Mouse (Mus musculus) forebrain, embryonic 12.5 days (tissue): Measurements from ENCODE around the gene Ddx52. TPM values are rescaled to one million over a fixed set of nuclear protein-coding genes. Genes with fewer than 3 reads are reported as not detected.

Experiments used
- ATAC-seq: fragments of 200-750 bp; cut with Nextera tagmentation; 2 replicates; pipeline ENCODE4 v1.8.0; 2017; ENCODE audit warnings: moderate TSS enrichment; ENCODE audit not compliant: low FRiP score
- H3K27ac ChIP-seq: fragments of 300-500 bp; sonication (generic); 2 replicates; pipeline ENCODE4 v1.5.1; 2016; ENCODE audit warnings: mild to moderate bottlenecking
- H3K27me3 ChIP-seq: fragments of 300-500 bp; sonication (generic); 2 replicates; pipeline ENCODE4 v1.6.1; 2016; ENCODE audit warnings: mild to moderate bottlenecking
- H3K36me3 ChIP-seq: fragments of 300-500 bp; sonication (generic); replicated peaks from 2 replicates; pipeline ENCODE4 v1.6.1; 2016; ENCODE audit warnings: mild to moderate bottlenecking
- H3K4me1 ChIP-seq: fragments of 300-500 bp; sonication (generic); 2 replicates; pipeline ENCODE4 v1.6.1; 2016
- H3K4me2 ChIP-seq: fragments of 300-500 bp; sonication (generic); 2 replicates; pipeline ENCODE4 v1.6.1; 2016; ENCODE audit warnings: mild to moderate bottlenecking, moderate library complexity
- H3K4me3 ChIP-seq: fragments of 300-500 bp; sonication (generic); replicated peaks from 2 replicates; pipeline ENCODE4 v1.5.1; 2016; ENCODE audit warnings: mild to moderate bottlenecking
- H3K9ac ChIP-seq: fragments of 300-500 bp; sonication (generic); 2 replicates; pipeline ENCODE4 v1.6.1; 2016; ENCODE audit warnings: mild to moderate bottlenecking
- H3K9me3 ChIP-seq: fragments of 300-500 bp; sonication (generic); 2 replicates; pipeline ENCODE4 v1.6.1; 2016
- WGBS: fragments of 180-500 bp; shearing (Covaris S2); methylation state at CpG from one replicate; pipeline ENCODE4 v1.1.7; 2016; 5-methylcytosine and 5-hydroxymethylcytosine counted together
- polyA plus RNA-seq: library from polyadenylated mRNA; unstranded; fragments of >200 nt; fragmentation: Nextera tagmentation; extraction: Ambion mirVana; gene quantifications from 2 replicates; pipeline ENCODE4 v1.2.1, GENCODE M21; 2016

The Ddx52 gene
- polyA plus RNA-seq, 1 experiment from 2014 or later: 43.3 TPM

DNA sequence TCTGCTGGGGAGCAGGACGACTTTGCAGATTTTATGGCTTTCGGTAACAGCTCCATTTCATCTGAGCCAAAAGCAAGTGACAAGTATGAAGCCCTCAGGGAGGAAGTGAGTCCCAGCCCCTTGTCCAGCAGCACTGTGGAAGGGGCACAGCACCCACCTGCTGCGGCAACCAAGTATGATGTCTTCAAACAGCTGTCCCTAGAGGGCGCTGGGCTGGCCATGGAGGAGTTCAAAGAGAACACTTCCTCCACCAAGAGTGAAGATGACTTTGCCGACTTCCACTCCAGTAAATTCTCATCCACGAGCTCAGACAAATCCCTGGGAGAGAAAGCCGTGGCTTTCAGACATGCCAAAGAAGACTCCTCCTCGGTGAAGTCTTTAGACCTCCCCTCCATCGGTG lies 67.1 kb downstream of the Ddx52 start:
- H3K36me3 ChIP-seq: peaks cover 54% of the 10 kb centered on the region
- ATAC-seq: no peak
- 85% methylated on average over 9 of the region's 9 CpGs for WGBS

DNA sequence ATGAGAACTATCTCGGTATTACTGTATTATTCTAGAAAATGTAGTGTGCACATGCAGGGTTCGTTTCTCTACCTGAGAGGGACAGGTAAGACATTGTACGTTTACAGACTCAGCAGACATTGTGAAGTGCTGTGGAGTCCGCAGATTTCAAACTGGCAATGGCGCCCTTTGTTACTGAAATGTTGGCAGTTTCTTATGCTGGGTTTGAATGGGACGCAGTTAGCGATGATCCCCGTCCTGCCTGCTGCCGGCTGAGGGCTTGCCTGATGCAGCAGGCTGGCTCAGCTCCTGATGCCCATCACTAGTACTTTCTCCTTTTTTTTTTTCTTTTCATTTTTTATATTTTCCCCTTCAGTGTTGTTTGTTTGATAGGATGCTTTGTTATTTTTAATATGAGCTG lies 68.5 kb downstream of the Ddx52 start:
- no peak overlapping the region for H3K9ac ChIP-seq
- ATAC-seq: no peak
- H3K4me2 ChIP-seq: no peak overlapping the region
- peaks cover 40% of the 10 kb centered on the region for H3K36me3 ChIP-seq
- no peaks in the 10 kb centered on the region for H3K27me3 ChIP-seq
- H3K4me3 ChIP-seq: no peak overlapping the region
- H3K9me3 ChIP-seq: no peaks in the 10 kb centered on the region
- WGBS: 66% methylated on average over 9 of the region's 9 CpGs
- H3K4me1 ChIP-seq: peaks cover 34% of the 10 kb centered on the region
- H3K27ac ChIP-seq: no peak overlapping the region

More for the DNA sequence above, 67.1 kb downstream of the Ddx52 start:
- H3K27ac ChIP-seq: no peak overlapping the region
- H3K9me3 ChIP-seq: no peaks in the 10 kb centered on the region
- no peak overlapping the region for H3K4me3 ChIP-seq
- no peak overlapping the region for H3K9ac ChIP-seq
- H3K4me2 ChIP-seq: no peak overlapping the region
- peaks cover 30% of the 10 kb centered on the region for H3K4me1 ChIP-seq
- no peaks in the 10 kb centered on the region for H3K27me3 ChIP-seq

- Histone ChIP-seq H3K27me3 (no peaks in the 10 kb centered on the region), H3K9ac (no peak overlapping the region), H3K4me2 (0 out of 2 replicates have a peak overlapping the region, but pooled peaks have one; percentile 21), H3K4me1 (peaks cover 34% of the 10 kb centered on the region), H3K27ac (0 out of 2 replicates have a peak overlapping the region, but pooled peaks have one; percentile 46), H3K9me3 (no peaks in the 10 kb centered on the region), H3K4me3 (no peak overlapping the region), H3K36me3 (peaks cover 33% of the 10 kb centered on the region)
- WGBS: 20% methylated on average over 12 of the region's 12 CpGs
- ATAC-seq: no peak
Observed at GRCm38 (mm10) chr11:84011050-84011449, 69.2 kb downstream of the Ddx52 start.

DNA sequence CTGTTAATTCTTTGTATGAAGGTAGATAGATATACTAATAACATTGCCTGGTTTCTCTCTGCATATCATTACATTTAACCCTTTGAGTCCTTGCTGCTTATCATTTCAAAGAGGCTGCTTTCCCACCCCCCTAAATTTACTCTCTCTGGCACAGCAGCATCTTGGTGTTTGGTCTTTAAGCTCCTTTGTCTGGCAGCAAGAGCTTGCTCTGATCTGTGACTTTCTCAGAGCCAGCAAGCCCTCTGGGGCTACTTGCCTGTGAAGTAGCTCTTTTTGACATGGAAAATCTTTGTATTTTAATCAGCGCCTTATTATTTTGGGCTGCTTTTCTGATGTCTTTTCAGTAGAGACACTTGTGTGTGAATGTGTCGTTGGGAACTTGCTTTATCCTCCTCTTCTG lies 69.7 kb downstream of the Ddx52 start:
- WGBS: 10% methylated on average over 2 of the region's 2 CpGs
- no peak overlapping the region for H3K9ac ChIP-seq
- no peak overlapping the region for H3K4me3 ChIP-seq

More for the DNA sequence above, 69.7 kb downstream of the Ddx52 start:
- H3K4me1 ChIP-seq: peaks cover 34% of the 10 kb centered on the region
- no peaks in the 10 kb centered on the region for H3K27me3 ChIP-seq
- peak overlapping the region; percentile 46; the same call in 1 of the 2 replicates for H3K27ac ChIP-seq
- H3K4me2 ChIP-seq: peak overlapping the region; percentile 21; the same call in 1 of the 2 replicates
- no peaks in the 10 kb centered on the region for H3K9me3 ChIP-seq
- H3K36me3 ChIP-seq: peaks cover 29% of the 10 kb centered on the region
- ATAC-seq: no peak

Other genes starting within 250 kb of the Ddx52 start
- gene Wfdc17, start 238.1 kb upstream of the Ddx52 start, polyA plus RNA-seq: not detected in 2 replicates
- not detected in 2 replicates for gene Wfdc18, start 233.0 kb upstream of the Ddx52 start, polyA plus RNA-seq
- gene Wfdc21, start 195.1 kb upstream of the Ddx52 start, polyA plus RNA-seq: not detected in 2 replicates
- 33.5 and 34.9 TPM in 2 replicates for gene Heatr6, start 188.4 kb upstream of the Ddx52 start, polyA plus RNA-seq
- gene Hnf1b, start 92.0 kb upstream of the Ddx52 start, polyA plus RNA-seq: not detected in 2 replicates
- gene Synrg, start 22.4 kb downstream of the Ddx52 start, polyA plus RNA-seq: 30.6 and 31.5 TPM in 2 replicates
- gene Dusp14, start 127.2 kb downstream of the Ddx52 start, polyA plus RNA-seq: 19.9 and 20.6 TPM in 2 replicates
- gene Tada2a, start 187.5 kb downstream of the Ddx52 start, polyA plus RNA-seq: 36.9 and 37.4 TPM in 2 replicates
- gene Acaca, start 187.6 kb downstream of the Ddx52 start, polyA plus RNA-seq: 35.6 and 38.6 TPM in 2 replicates
- gene Gm11437, start 225.4 kb downstream of the Ddx52 start, polyA plus RNA-seq: not detected in 2 replicates